Mouse (Mus musculus) stomach, postnatal 0 days (tissue): Measurements from ENCODE around the gene Rhobtb1. TPM values are rescaled to one million over a fixed set of nuclear protein-coding genes. Genes with fewer than 3 reads are reported as not detected.

Experiments used
- ATAC-seq: fragments of 200-750 bp; cut with Nextera tagmentation; 2 replicates; pipeline ENCODE4 v1.8.0; 2017; ENCODE audit not compliant: low FRiP score, low TSS enrichment
- DNase-seq: peaks from one replicate; pipeline ENCODE4 v3.0.0-alpha.2; 2016; ENCODE audit warnings: low spot score
- H3K27ac ChIP-seq: fragments of 300-500 bp; sonication (generic); replicated peaks from 2 replicates; pipeline ENCODE4 v1.5.1; 2014; ENCODE audit warnings: mild to moderate bottlenecking, control low read depth
- H3K27me3 ChIP-seq: fragments of 300-500 bp; sonication (generic); 2 replicates; pipeline ENCODE4 v1.6.1; 2014; ENCODE audit warnings: low read length; ENCODE audit not compliant: control insufficient read depth, insufficient read depth
- H3K36me3 ChIP-seq: fragments of 300-500 bp; sonication (generic); 2 replicates; pipeline ENCODE4 v1.6.1; 2014; ENCODE audit warnings: low read length, mixed read lengths; ENCODE audit not compliant: control insufficient read depth, insufficient read depth
- H3K4me1 ChIP-seq: fragments of 300-500 bp; sonication (generic); replicated peaks from 2 replicates; pipeline ENCODE4 v1.6.1; 2014; ENCODE audit warnings: antibody characterized with exemption; ENCODE audit not compliant: control insufficient read depth, insufficient read depth
- H3K4me2 ChIP-seq: fragments of 300-500 bp; sonication (generic); replicated peaks from 2 replicates; pipeline ENCODE4 v1.6.1; 2014; ENCODE audit warnings: low read depth, mild to moderate bottlenecking, control low read depth, moderate library complexity
- H3K4me3 ChIP-seq: fragments of 300-500 bp; sonication (generic); 2 replicates; pipeline ENCODE4 v1.5.1; 2014; ENCODE audit warnings: low read depth, low read length, control low read depth
- H3K9ac ChIP-seq: fragments of 300-500 bp; sonication (generic); 2 replicates; pipeline ENCODE4 v1.6.1; 2014; ENCODE audit warnings: mild to moderate bottlenecking, low read length, control low read depth, mixed read lengths
- H3K9me3 ChIP-seq: fragments of 300-500 bp; sonication (generic); 2 replicates; pipeline ENCODE4 v1.6.1; 2016; ENCODE audit warnings: low read length; ENCODE audit not compliant: control insufficient read depth
- CTCF ChIP-seq: IDR thresholded peaks from 2 replicates; pipeline ENCODE4 v1.5.1; 2016; ENCODE audit warnings: antibody characterized with exemption, low read depth, mild to moderate bottlenecking, moderate library complexity
- EP300 ChIP-seq: optimal IDR thresholded peaks from 2 replicates; pipeline ENCODE3; 2016; ENCODE audit warnings: antibody characterized with exemption
- WGBS: fragments of 180-500 bp; shearing (Covaris S2); extraction: QIAGEN DNeasy Blood & Tissue Kit; methylation state at CpG from one replicate; pipeline ENCODE4 v1.1.7; 2014; 5-methylcytosine and 5-hydroxymethylcytosine counted together
- polyA plus RNA-seq: library from polyadenylated mRNA; unstranded; fragments of >200 nt; fragmentation: Nextera tagmentation; extraction: Ambion mirVana; gene quantifications from 2 replicates; pipeline ENCODE4 v1.2.1, GENCODE M21; 2015

The Rhobtb1 gene
- polyA plus RNA-seq, 1 experiment from 2014 or later: 34.4 TPM

DNA sequence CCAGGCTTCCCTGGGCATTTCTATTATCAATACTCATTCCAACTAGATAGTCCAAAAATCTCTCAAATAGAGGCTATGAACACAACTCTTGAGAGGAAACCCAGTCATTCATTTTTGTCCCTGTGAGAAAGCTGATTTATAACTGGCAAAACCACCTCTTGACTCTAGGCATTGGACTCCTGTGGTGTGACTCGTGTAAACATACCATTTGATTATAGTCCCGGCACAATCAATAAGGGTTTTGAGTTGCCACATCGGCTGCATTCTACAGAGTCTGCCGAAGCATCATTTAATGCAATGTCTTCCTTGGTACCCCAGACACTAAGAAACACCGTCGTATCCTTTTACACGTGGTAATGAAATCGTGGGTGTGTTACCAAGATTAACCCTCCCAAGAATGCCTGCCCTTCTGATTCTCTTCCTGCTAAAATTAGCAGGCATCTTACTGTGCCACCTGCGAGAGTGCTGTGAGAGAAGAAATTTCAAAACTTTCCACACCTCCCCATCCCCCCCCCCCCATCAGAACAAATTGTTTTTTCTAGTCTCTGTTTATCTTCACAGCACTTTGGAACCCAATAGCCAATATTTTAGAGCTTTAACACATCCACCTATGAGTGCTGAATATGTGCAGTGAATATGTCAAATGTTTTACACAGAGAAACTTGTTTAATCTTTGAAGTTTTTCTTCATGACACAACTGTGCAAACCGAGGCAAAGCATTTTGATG lies 39.4 kb downstream of the Rhobtb1 start:
- 56% methylated on average over 10 of the region's 10 CpGs for WGBS
- Histone ChIP-seq H3K4me3 (no peak overlapping the region), H3K27me3 (no peaks in the 10 kb centered on the region), H3K4me1 (no peaks in the 10 kb centered on the region; the same call in 1 of the 2 replicates), H3K36me3 (no peaks in the 10 kb centered on the region), H3K9me3 (no peaks in the 10 kb centered on the region), H3K4me2 (no peak overlapping the region), H3K9ac (no peak overlapping the region), H3K27ac (no peak overlapping the region)
- DNase-seq (no peak), ATAC-seq (no peak)
- TF ChIP-seq EP300: no peak
- TF ChIP-seq CTCF: no peak

DNA sequence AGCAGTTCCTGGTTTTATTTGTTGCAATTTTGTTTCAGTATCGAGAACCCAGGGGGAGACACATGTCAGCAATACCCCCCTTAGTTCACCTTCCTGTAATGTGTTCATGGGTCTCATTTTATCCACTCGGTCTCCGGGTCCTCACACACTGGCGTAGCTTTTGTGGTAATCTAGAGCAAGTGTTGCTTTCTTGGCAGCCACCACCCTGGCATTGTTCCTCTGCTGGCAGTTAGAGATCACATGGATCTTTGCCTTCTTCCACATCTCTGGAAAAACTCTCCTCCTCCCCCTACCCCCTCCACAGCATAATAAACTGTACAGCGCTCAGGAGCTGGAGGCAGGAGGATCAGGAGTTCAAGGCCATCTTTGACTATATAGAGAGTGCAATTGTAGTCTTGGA lies 41.0 kb downstream of the Rhobtb1 start:
- H3K9me3 ChIP-seq: no peaks in the 10 kb centered on the region
- H3K27ac ChIP-seq: no peak overlapping the region
- no peak overlapping the region for H3K9ac ChIP-seq
- no peak for DNase-seq
- TF ChIP-seq EP300: no peak
- no peak for TF ChIP-seq CTCF
- whole genome bisulfite sequencing: 82% methylated on average over 5 of the region's 5 CpGs
- H3K4me3 ChIP-seq: no peak overlapping the region
- no peaks in the 10 kb centered on the region; the same call in 1 of the 2 replicates for H3K4me1 ChIP-seq
- no peak for ATAC-seq
- H3K36me3 ChIP-seq: no peaks in the 10 kb centered on the region
- H3K4me2 ChIP-seq: no peak overlapping the region
- H3K27me3 ChIP-seq: no peaks in the 10 kb centered on the region

DNA sequence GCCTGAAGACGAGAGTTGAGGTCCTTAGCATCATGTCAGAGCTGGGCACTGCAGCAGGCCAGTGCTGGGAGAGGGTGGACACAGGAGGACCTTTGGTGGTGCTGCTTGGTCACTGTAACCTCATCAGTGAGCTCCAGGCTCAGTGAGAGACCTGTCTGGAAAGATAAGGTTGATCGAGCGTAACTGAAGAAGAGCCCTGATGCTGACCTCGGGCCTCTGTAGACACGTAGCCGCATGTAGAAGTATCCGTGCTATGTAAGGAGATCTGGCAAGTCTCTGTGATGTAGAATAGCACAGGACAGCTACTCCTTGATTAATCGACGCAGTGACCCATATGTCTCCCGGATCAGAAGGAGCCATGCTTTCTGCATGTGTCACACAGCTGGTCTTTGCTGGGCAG lies 42.5 kb downstream of the Rhobtb1 start:
- DNase-seq: no peak
- no peak for TF ChIP-seq CTCF
- TF ChIP-seq EP300: no peak
- Histone ChIP-seq H3K4me3 (no peak overlapping the region), H3K9ac (no peak overlapping the region), H3K4me2 (no peak overlapping the region), H3K27ac (no peak overlapping the region), H3K4me1 (no peaks in the 10 kb centered on the region; the same call in 1 of the 2 replicates), H3K27me3 (no peaks in the 10 kb centered on the region), H3K9me3 (no peaks in the 10 kb centered on the region), H3K36me3 (no peaks in the 10 kb centered on the region)
- WGBS: 90% methylated on average over 10 of the region's 10 CpGs
- no peak for ATAC-seq

DNA sequence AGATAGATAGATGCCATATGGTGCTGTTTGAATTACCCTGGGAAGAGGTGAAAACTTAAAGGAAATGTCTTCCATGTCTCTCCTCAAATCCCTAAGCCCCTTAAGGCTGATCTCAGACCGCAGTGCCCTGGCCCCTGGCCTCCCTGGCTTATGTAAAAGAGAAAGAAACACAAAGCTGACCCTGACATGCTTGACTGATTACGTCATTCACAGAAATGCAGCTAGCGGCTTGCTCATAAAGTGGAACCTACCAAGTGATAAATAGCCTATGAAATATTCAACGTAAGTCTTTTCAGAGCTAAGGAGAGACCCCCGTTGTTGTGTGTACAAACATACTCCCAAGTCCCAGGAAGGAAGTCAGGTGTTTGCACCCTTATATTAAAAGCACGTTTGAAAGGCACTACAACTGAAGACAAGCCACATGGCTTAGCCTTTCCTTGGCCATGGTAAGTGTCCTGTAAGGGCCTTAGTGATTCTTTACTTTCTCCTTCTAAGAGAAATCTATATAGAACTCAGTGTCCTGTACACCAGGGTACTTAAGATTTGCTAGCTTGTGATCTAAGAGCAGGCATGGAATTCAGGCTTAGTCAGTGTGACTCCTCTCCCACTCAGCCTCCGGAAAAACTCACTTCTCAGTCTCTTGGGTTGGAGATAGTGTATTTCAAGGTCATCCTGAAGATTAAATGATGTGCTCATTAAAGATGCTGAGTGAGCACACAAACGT lies 53.6 kb downstream of the Rhobtb1 start:
- Histone ChIP-seq H3K27ac (no peak overlapping the region), H3K9ac (no peak overlapping the region), H3K4me2 (no peak overlapping the region), H3K36me3 (no peaks in the 10 kb centered on the region), H3K4me3 (no peak overlapping the region), H3K9me3 (no peaks in the 10 kb centered on the region), H3K4me1 (no peaks in the 10 kb centered on the region), H3K27me3 (no peaks in the 10 kb centered on the region)
- TF ChIP-seq CTCF (no peak), EP300 (no peak)
- no peak for ATAC-seq
- 39% methylated on average over 8 of the region's 8 CpGs for WGBS
- DNase-seq: no peak

DNA sequence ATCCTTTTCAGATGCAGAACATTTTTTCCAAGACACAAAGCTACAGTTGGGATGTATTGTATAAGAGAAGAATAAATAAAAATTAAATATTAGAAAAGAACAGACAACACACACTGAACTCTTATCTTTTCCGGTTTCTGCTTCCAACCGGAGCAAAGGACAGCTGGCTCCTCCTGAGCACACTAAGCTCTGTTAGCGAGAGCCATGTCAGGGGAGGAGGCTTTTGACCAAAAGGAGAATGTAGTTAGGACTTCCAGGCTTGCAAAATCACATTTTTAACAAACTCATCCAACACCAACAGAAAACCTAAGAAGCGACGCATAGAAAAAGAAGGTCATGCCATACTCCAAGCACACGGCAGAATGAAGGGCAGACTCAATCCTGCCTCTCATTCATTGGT lies 54.8 kb downstream of the Rhobtb1 start:
- H3K27me3 ChIP-seq: no peaks in the 10 kb centered on the region
- no peak for TF ChIP-seq CTCF
- no peak for TF ChIP-seq EP300
- H3K4me1 ChIP-seq: no peaks in the 10 kb centered on the region
- H3K4me2 ChIP-seq: no peak overlapping the region
- H3K9me3 ChIP-seq: no peaks in the 10 kb centered on the region
- 74% methylated on average over 6 of the region's 6 CpGs for WGBS
- H3K27ac ChIP-seq: no peak overlapping the region
- no peak overlapping the region for H3K4me3 ChIP-seq
- H3K9ac ChIP-seq: no peak overlapping the region
- ATAC-seq: no peak
- DNase-seq: no peak
- no peaks in the 10 kb centered on the region for H3K36me3 ChIP-seq

DNA sequence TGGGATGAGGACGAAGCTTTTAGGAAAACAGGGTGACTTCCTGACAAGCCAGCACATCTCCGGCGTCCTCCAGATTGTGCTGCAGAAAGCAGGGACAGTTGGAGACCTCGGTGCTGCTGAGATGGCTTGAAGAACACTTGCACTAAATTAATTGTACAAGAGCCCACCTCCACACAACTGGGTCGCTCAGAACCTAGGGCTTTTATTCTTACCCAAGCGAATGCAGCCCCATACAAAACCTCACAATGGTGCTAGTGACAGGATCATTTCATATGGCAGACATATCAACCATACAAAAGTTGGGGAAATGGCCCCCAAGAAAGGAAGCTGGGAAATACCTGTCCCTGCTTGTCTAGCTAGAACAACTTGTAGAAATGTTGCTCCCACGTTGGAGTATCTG lies 56.2 kb downstream of the Rhobtb1 start:
- no peak overlapping the region for H3K4me3 ChIP-seq
- DNase-seq: no peak
- H3K4me1 ChIP-seq: no peaks in the 10 kb centered on the region
- no peak overlapping the region for H3K9ac ChIP-seq
- no peak overlapping the region for H3K27ac ChIP-seq
- no peaks in the 10 kb centered on the region for H3K36me3 ChIP-seq
- no peaks in the 10 kb centered on the region for H3K9me3 ChIP-seq
- H3K27me3 ChIP-seq: no peaks in the 10 kb centered on the region
- no peak for TF ChIP-seq EP300
- no peak for TF ChIP-seq CTCF
- 81% methylated on average over 7 of the region's 7 CpGs for WGBS
- no peak overlapping the region for H3K4me2 ChIP-seq
- no peak for ATAC-seq
